Mouse (Mus musculus) ES-CJ7 (cell line): Measurements from ENCODE around the gene Cep85l.

ENCODE experiments used
- DNase-seq: peaks from one replicate; pipeline ENCODE4 v3.0.0; 2011; ENCODE audit warnings: low read depth, low spot score

Cep85l gene

DNA sequence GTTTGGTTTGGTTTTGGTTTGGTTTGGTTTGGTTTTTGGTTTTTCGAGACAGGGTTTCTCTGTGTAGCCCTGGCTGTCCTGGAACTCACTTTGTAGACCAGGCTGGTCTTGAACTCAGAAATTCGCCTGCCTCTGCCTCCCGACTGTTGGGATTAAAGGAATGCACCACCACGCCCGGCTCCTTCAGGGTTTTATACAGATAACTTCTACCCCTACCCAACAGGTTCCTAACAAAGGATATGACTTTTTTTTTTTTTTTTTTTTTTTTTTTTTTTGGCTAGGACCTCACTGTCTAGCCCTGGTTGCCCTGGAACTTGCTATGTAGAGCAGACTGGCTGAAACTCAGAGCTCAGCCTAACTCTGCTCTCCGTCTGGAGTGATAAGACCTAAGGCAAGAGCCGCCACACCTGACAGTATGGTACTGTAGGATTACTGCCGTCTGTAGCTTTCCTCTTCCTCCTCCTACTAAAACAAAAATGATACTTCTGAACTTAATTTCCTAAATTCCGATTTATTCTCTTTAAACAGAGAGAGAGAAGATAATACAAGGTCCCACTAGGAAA, 37.5 kb downstream of the Cep85l start:
- no peak for DNase-seq

- peak; percentile 38 for DNase-seq
Measured at GRCm38 (mm10) chr10:53341288-53341965, 38.3 kb downstream of the Cep85l start.

DNA sequence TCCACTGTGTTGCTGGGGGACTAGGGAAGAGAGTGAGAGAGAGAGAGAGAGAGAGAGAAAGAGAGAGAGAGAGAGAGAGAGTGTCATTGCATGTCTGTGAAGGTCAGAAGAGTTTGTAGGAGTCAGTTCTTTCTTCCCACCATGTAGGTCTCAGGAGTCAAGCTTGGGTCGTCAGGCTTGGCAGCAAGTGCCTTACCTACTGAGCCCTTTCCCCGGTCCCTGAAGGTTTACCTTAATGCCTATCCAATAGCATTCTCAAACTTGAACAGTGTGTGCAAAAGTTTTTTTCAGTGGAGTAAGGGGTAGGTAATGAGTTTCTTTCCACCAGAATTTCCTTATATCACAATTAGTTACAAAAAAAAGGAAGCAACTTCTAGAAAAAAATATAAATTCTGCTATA, 40.7 kb downstream of the Cep85l start:
- DNase-seq = no peak

DNA sequence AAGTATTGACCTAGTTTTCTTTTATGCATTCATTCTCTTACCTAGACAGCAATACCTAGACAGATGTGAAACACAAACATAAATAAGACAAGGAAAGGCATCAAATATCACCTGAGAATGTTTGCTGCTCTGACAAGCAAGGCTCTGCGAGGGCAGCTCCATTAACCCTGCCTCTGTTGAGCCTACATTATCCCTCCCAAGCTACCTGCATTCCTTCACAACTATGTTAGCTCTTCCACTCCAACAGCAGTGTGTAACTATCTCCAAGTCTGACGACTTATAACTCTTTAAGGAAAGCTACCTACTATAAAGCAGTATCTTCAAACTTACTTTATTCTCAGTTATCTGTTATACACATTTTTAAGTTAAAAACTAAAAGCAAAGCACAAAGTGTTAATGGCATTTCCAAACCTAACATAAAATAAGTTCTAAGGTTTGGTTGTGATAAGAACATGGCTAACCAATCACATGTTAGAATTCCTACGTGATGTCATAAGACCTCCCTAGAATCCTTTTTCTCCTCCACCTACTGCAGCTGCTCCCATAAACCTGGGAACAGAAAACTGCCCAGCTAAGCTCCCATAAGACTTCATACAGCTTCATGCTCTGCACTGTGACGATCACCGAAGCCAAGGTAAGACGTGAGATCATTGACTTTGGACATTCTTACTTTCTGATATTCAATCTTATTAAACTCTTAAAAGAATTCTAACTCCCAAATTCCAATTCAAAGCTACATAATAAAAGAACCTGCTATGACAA, 42.4 kb downstream of the Cep85l start, which contains the start of gene Pln:
Gene Pln, plus strand, starts transcription at position 506 of the 762 bp plus-strand sequence.
- no peak for DNase-seq

GRCm38 (mm10) chr10:53335974-53336373, 43.8 kb downstream of the Cep85l start:
- DNase-seq = no peak

- no peak for DNase-seq
Measured at GRCm38 (mm10) chr10:53335266-53335665, 44.5 kb downstream of the Cep85l start.

- DNase-seq = no peak
Measured at GRCm38 (mm10) chr10:53332752-53333151, 47.0 kb downstream of the Cep85l start.

DNA sequence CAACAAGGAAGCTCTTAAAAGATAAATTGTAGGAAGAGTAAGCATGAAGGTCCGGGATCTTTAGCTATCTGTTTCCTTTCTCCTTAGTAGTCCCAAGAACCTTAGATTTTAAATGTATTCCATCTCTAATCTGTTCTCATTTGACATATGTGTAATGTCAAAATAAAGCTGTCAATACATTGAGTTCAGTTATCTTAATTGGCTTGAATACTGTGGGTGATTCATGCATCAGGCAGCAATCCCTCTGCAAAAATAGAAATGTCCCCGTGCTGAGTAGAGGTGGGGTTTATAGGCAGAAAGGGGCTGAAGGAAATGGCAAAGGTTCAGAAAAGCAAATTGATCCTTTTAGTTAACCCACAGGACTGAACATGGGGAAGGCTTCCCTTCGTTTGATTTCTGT, 50.5 kb downstream of the Cep85l start:
- DNase-seq = no peak

DNA sequence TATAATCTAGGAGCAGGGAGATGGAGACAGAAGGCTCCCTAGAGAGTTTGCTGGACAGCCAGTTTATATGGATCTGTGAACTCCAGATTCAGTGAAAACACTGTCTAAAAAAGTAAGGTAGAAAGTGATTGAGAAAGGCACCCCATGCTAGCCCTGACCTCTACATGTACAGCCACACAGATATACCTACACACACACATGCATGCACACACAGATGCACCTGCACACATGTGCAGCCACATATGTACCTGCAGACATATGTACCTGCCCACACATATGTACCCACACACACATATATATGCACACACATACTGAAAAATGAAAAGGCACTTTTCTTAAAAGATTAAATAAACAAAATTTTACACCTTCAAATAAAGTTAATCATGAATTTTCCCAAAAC, 53.4 kb downstream of the Cep85l start:
- no peak for DNase-seq

GRCm38 (mm10) chr10:53324663-53325062, 55.1 kb downstream of the Cep85l start:
- DNase-seq = no peak

DNA sequence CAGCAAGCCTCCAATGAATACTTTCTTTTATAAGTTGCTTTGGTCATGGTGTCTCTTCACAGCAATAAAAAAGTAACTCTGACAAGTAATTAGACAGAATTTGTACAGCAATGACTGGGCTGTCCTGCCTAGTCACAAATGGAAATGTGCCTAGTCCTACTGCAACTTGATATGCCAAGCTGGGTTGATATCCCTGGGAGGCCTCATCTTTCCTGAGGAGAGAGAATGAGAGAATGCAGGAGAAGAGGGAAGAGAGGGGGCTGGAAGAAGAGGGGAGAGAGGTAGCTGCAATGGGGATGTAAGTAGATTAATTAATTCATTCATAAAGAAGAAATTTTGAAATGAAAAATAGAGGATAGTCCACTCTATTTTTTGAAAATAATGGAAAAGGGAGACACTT, 56.4 kb downstream of the Cep85l start:
- DNase-seq = no peak

DNA sequence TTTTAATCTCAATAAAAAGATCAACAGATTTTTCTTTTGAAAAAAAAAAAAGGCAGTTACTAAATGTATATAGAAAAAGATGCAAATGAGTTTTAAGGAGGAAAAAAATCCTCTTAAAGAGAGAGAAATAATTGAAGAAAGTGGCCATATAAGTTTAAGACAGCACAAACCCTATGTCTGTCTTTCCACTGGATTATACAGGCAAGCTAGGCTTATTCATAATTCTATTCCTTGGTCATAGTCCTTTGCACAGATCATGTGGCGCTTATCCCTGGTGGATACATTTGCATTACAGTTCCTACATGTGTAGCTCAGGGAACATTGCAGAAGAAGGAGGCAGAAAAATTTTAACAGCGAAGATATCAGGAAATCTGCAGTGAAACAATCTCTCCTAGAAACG, 73.1 kb downstream of the Cep85l start:
- DNase-seq = no peak

- peak; percentile 17 for DNase-seq
Measured at GRCm38 (mm10) chr10:53305867-53306266, 73.9 kb downstream of the Cep85l start.

DNA sequence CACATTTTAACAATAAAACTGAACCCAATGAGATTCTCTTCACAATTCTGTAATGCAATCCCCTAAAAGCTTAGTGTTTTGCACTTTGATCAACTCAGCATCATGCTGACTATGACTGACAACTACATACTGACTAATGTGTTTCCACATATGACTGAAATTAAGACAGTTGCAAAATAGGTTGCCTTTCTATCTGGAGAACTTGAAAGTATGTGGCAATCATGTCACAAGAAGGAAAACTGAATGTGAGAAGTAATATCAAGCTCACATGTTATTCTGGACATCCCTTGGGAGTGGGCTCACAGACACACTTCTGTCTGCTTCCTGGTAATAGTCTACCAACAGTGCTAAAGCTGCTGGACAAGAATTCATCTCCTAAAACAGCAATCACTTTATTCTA, 94.6 kb downstream of the Cep85l start:
- DNase-seq = no peak

DNA sequence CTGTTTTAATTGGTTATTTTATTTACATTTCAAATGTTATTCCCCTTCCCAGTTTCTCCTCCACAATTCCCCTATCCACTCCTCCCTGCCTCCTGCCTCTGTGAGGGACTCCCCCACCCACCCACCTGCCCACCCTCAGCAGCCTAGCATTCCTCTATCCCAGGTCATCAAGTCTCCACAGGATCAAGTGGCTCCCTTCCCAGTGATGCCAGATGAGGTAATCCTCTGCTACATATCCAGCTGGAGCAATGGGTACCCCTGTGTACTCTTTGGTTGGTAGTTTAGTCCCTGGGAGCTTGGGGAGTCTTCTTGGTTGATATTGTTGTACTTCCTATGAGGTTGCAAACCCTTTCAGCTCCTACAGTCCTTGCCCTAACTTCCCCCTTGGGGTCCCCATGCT, 107.5 kb downstream of the Cep85l start:
- DNase-seq = no peak

DNA sequence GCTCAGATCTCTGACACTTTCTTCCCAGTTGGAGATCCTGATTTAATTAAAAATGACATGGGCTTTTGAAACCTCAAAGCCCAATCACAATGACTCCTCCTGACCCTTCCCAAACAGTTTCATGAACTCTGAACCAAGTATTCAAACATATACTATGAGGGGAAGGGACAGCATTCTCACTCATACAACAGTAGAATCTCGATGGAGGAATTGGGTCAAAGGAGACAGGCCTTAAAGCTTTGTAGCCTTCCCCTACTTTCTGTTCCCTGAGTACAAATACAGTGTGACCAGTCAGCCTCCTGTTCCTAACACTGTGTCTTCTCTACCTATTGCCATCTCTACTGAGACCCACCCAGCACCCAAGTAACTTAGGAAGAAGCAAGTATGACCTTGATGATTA, 117.7 kb downstream of the Cep85l start:
- DNase-seq = no peak

- DNase-seq = peak; percentile 45
Measured at GRCm38 (mm10) chr10:53235381-53235780, 144.4 kb downstream of the Cep85l start.

GRCm38 (mm10) chr10:53234683-53235082, 145.1 kb downstream of the Cep85l start:
- peak; percentile 6 for DNase-seq

- DNase-seq = no peak
Measured at GRCm38 (mm10) chr10:53234086-53234613, 145.6 kb downstream of the Cep85l start.

DNA sequence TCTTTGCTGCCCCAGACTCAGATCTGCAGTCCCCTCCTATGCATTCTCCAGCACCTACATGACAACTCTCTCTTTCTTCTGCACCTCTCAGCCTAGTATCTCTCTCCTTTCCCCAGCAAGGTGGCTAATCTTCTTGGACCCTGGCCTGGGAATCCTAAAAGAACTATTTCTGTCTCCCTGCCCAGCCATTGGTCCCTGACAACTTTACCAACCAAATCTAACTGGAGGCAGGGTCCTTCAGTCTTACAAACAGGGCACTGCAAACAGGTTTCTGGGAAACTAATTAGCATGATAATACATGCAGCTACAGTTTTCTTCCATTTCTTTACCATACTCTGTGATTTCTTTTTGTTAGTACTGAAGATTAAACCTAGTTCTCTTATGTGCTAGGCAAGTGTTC, 148.9 kb downstream of the Cep85l start:
- peak; percentile 11 for DNase-seq

DNA sequence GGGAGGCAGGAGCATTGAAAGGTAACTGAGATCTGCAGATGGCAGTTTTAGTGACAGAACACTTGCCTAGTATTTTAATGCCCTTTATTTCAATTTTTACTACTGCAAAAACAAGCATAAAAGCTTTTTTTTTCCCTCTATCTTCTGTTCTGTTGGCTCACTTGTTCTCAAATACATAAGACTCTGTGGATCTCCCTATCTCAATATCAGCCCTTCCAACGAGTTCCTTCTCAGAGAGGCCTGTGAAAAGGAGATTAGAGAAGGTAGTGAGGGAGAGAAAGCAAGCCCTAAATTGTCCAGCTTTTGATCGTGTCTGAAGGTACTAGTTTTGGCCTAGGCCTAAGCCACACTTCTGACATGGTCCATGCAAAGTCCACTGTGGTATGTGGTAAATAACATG, 150.6 kb downstream of the Cep85l start:
- DNase-seq = no peak
